ENCODE assay signal across 8 mouse cellular contexts in the genomic region with DNA sequence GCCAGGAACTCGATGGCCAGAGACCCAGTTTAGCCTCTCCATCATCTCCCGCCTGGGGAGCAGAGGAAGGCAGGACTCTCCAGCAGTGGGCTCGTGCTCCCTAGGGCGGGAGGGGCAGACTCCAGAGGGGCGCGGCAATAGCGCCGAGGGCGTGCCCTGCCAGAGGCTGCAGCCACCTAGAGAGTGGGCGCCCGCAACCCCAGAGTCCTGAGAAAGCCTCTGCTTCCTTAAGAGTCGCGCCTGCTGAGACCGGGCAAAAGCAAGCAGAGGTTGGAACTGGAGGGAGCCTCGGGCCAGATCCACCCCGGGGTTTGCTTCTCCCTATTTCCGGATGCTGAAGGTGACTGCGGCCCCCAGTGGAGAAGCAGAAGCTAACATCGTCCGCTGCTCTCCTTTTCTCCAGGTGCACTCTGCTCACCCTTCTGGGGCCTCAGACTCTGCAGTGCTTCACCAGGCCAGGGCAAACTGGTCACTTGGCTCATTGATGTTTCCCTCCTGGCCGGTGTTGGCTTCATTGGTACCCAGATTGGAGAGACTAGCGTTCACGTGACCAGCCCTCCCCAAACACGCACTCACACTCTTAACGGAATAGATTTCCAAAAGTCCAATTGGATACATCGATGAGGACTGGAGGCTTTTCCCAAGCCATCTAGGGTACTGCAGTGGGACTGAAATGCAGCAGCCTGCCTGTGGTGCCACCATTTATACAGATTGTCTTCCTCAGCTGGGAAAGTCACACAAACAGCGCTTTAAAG. TPM values are rescaled to one million over a fixed set of nuclear protein-coding genes. Genes with fewer than 3 reads are reported as not detected.
A peak's percentile ranks its signal among the peaks of the same experiment; 100 is the strongest.
DNase-seq lines count a peak whose midpoint lies in the region; ATAC-seq and TF ChIP-seq lines count a peak whose summit lies in the region.

A gene (minus strand): TSS at position 120 of the 755 bp plus-strand sequence.

- H3K27ac ChIP-seq in heart, embryonic 14.5 days (replicated peaks in 1 of 2; ENCODE audit: control insufficient read depth in 1 of 2, insufficient read depth in 1 of 2, low read depth in 2 of 2, low read length in 2 of 2) = no peak within 1 kb of the TSS
- no peak within 1 kb of the TSS for H3K27ac ChIP-seq in heart, adult 2 months
- H3K27ac ChIP-seq in hindbrain, embryonic 14.5 days = peak within 1 kb of the TSS; percentile 51
- H3K27ac ChIP-seq in neural tube, embryonic 15.5 days (replicated peaks) = peak within 1 kb of the TSS; percentile 82

- no peak for TF ChIP-seq EP300 in heart, adult 2 months (IDR thresholded peaks at IDR 0.05; ENCODE audit: insufficient read depth, low read depth, low read length)

- 0 out of 2 replicates have a peak, but pooled peaks have one; percentile 39 for ATAC-seq in heart, embryonic 14.5 days (ENCODE audit: insufficient number of reproducible peaks, insufficient read depth, low FRiP score, low read depth)
- ATAC-seq in Patski = peak; percentile 39
- peak; percentile 75 for ATAC-seq in hindbrain, embryonic 14.5 days (ENCODE audit: low FRiP score)
- ATAC-seq in neural tube, embryonic 15.5 days (ENCODE audit: low FRiP score) = peak; percentile 78

- no peak for TF ChIP-seq POLR2A in heart, adult 2 months (IDR thresholded peaks at IDR 0.05; ENCODE audit: insufficient read depth, low read depth, low read length)

- no peaks in the 10 kb centered on the region for H3K9me3 ChIP-seq in heart, embryonic 14.5 days (ENCODE audit: control insufficient read depth, low read length)
- H3K9me3 ChIP-seq in hindbrain, embryonic 14.5 days (ENCODE audit: control insufficient read depth, low read length) = no peaks in the 10 kb centered on the region
- H3K9me3 ChIP-seq in neural tube, embryonic 15.5 days (replicated peaks) = no peaks in the 10 kb centered on the region

- WGBS in heart, embryonic 14.5 days = 2% methylated on average over 27 of the region's 27 CpGs
- WGBS in heart, adult 2 months = 1% methylated on average over 27 of the region's 27 CpGs
- WGBS in hindbrain, embryonic 14.5 days = under 1% methylated on average over 27 of the region's 27 CpGs
- WGBS in neural tube, embryonic 15.5 days = under 1% methylated on average over 27 of the region's 27 CpGs

- intact Hi-C loops in heart, adult 2 months (cut with DNase I) = no loop called here

- in situ Hi-C loops in Patski (cut with MboI; ENCODE audit: low pct_unique_long_range_greater_than_20kb) = no loop called here

- H3K4me1 ChIP-seq in heart, embryonic 14.5 days (ENCODE audit: control insufficient read depth in 2 of 2, insufficient read depth in 2 of 2, low read length in 2 of 2) = peaks cover 5 to 13% of the 10 kb centered on the region in 2 experiments; a peak in 2 of 4 replicates
- no peaks in the 10 kb centered on the region for H3K4me1 ChIP-seq in heart, adult 2 months (ENCODE audit: control insufficient read depth, insufficient read depth, low read length)
- H3K4me1 ChIP-seq in hindbrain, embryonic 14.5 days (replicated peaks; ENCODE audit: control insufficient read depth, insufficient read depth, low read length) = peaks cover 13% of the 10 kb centered on the region; the same call in 1 of the 2 replicates
- peaks cover 16% of the 10 kb centered on the region for H3K4me1 ChIP-seq in neural tube, embryonic 15.5 days

- H3K36me3 ChIP-seq in heart, embryonic 14.5 days (ENCODE audit: control insufficient read depth, insufficient read depth, low read length) = no peaks in the 10 kb centered on the region
- H3K36me3 ChIP-seq in heart, adult 2 months (ENCODE audit: control insufficient read depth, insufficient read depth, low read length) = no peaks in the 10 kb centered on the region
- H3K36me3 ChIP-seq in hindbrain, embryonic 14.5 days (replicated peaks; ENCODE audit: control insufficient read depth, insufficient read depth) = no peaks in the 10 kb centered on the region
- H3K36me3 ChIP-seq in neural tube, embryonic 15.5 days = no peaks in the 10 kb centered on the region

- no peaks in the 10 kb centered on the region for H3K79me2 ChIP-seq in heart, adult 2 months (replicated peaks; ENCODE audit: control insufficient read depth, insufficient read depth, low read length)

- H3K4me2 ChIP-seq in heart, embryonic 14.5 days (ENCODE audit: low read length) = peak within 1 kb of the TSS; percentile 91
- H3K4me2 ChIP-seq in hindbrain, embryonic 14.5 days (replicated peaks) = peak within 1 kb of the TSS; percentile 99
- peak within 1 kb of the TSS; percentile 95 for H3K4me2 ChIP-seq in neural tube, embryonic 15.5 days

- no peak for DNase-seq in heart, adult 2 months
- no peak for DNase-seq in Patski (ENCODE audit: low read depth, low spot score)
- peak; percentile 64 for DNase-seq in embryo, embryonic 11 days
- DNase-seq in hindbrain, embryonic 14.5 days (ENCODE audit: low spot score) = peak; percentile 40
- peak; percentile 14 for DNase-seq in liver
- DNase-seq in spleen, adult 18-20 months = no peak

- no peak for TF ChIP-seq CTCF in heart, adult 2 months (IDR thresholded peaks at IDR 0.05)
- no peak for TF ChIP-seq CTCF in Patski (IDR thresholded peaks at IDR 0.05)

- peaks cover 57% of the 10 kb centered on the region for H3K27me3 ChIP-seq in heart, embryonic 14.5 days (ENCODE audit: control insufficient read depth, insufficient read depth, low read length)
- H3K27me3 ChIP-seq in heart, adult 2 months (ENCODE audit: control insufficient read depth, insufficient read depth, low read length) = peaks cover 2% of the 10 kb centered on the region; the same call in 1 of the 2 replicates
- peaks cover 19% of the 10 kb centered on the region for H3K27me3 ChIP-seq in Patski
- peaks cover 19% of the 10 kb centered on the region for H3K27me3 ChIP-seq in hindbrain, embryonic 14.5 days (ENCODE audit: control insufficient read depth, insufficient read depth, low read length)
- H3K27me3 ChIP-seq in neural tube, embryonic 15.5 days (replicated peaks) = 0 out of 2 replicates have a peak, but pooled peaks cover 3% of the 10 kb centered on the region

- H3K4me3 ChIP-seq in heart, embryonic 14.5 days (ENCODE audit: control insufficient read depth in 1 of 2, insufficient read depth in 1 of 2, low read depth in 1 of 2, low read length in 2 of 2) = peak within 1 kb of the TSS; percentile 40 to 47
- H3K4me3 ChIP-seq in heart, adult 2 months = no peak within 1 kb of the TSS
- peak within 1 kb of the TSS; percentile 61 for H3K4me3 ChIP-seq in hindbrain, embryonic 14.5 days (replicated peaks; ENCODE audit: low read length)
- peak within 1 kb of the TSS; percentile 62 for H3K4me3 ChIP-seq in neural tube, embryonic 15.5 days (replicated peaks)

- H3K9ac ChIP-seq in heart, embryonic 14.5 days (ENCODE audit: low read length) = peak within 1 kb of the TSS; percentile 41; the same call in 1 of the 2 replicates
- H3K9ac ChIP-seq in heart, adult 2 months (ENCODE audit: low read depth, low read length) = no peak within 1 kb of the TSS
- peak within 1 kb of the TSS; percentile 76 for H3K9ac ChIP-seq in hindbrain, embryonic 14.5 days
- peak within 1 kb of the TSS; percentile 58 for H3K9ac ChIP-seq in neural tube, embryonic 15.5 days (replicated peaks)

- POLR2A ChIA-PET in Patski (lab: Charles Lee) = no interaction called here

- CTCF ChIA-PET in Patski (lab: Charles Lee) = no interaction called here

RNA-seq across cellular contexts. Expression of the gene that starts here (rescaled TPM):
- polyA plus RNA-seq in heart, embryonic 14.5 days (2014; fragmentation: Nextera tagmentation; extraction: Ambion mirVana) = 0.03 TPM in 1 of 2 replicates, not detected in the other
- total RNA-seq in heart, adult 2 months (2021) = not detected
- 0.06 TPM in 1 of 2 replicates, not detected in the other for polyA plus RNA-seq in heart, adult 2 months (2012; rRNA removed)
- not detected for polyA plus RNA-seq in Patski (2021)
- polyA plus RNA-seq in hindbrain, embryonic 14.5 days (2014; fragmentation: Nextera tagmentation; extraction: Ambion mirVana) = 3.7 and 4.1 TPM in 2 replicates
- 6.8 and 7.8 TPM in 2 replicates for polyA plus RNA-seq in neural tube, embryonic 15.5 days (2015; fragmentation: Nextera tagmentation; extraction: Ambion mirVana)

Comparison
In these comparisons a context has a peak if more than half of its experiments do, and no peak if none do; other contexts are left out.
1. Peak in ATAC-seq, H3K4me3 ChIP-seq, H3K9ac ChIP-seq and H3K4me2 ChIP-seq in heart, embryonic 14.5 days; RNA of the gene not detected or under 1 TPM.
2. Peak in ATAC-seq in Patski; RNA of the gene not detected or under 1 TPM.
3. H3K27ac ChIP-seq: peak in hindbrain, embryonic 14.5 days (single experiment) and neural tube, embryonic 15.5 days (single experiment); none in heart, embryonic 14.5 days (0 of 2) and heart, adult 2 months (single experiment).
4. DNase-seq: peak in embryo, embryonic 11 days (single experiment), hindbrain, embryonic 14.5 days (single experiment) and liver (single experiment); none in heart, adult 2 months (0 of 2), Patski (single experiment) and spleen, adult 18-20 months (0 of 2).
5. Peak in every context shown above with its lines, with median percentiles within 50 percentile points of each other: ATAC-seq and H3K4me2 ChIP-seq.